Mouse (Mus musculus) midbrain, embryonic 12.5 days (tissue): Measurements from ENCODE around the gene Ntn4. TPM values are rescaled to one million over a fixed set of nuclear protein-coding genes. Genes with fewer than 3 reads are reported as not detected.

Experiments
- ATAC-seq: fragments of 200-750 bp; cut with Nextera tagmentation; 2 replicates; pipeline ENCODE4 v1.8.0; 2017; ENCODE audit warnings: low read depth, moderate TSS enrichment, moderate library complexity; ENCODE audit not compliant: low FRiP score
- H3K27ac ChIP-seq: fragments of 300-500 bp; sonication (generic); replicated peaks from 2 replicates; pipeline ENCODE4 v1.5.1; 2016; ENCODE audit warnings: mild to moderate bottlenecking
- H3K27me3 ChIP-seq: fragments of 300-500 bp; sonication (generic); 2 replicates; pipeline ENCODE4 v1.6.1; 2016; ENCODE audit warnings: mild to moderate bottlenecking
- H3K36me3 ChIP-seq: fragments of 300-500 bp; sonication (generic); 2 replicates; pipeline ENCODE4 v1.6.1; 2016
- H3K4me1 ChIP-seq: fragments of 300-500 bp; sonication (generic); 2 replicates; pipeline ENCODE4 v1.6.1; 2016
- H3K4me2 ChIP-seq: fragments of 300-500 bp; sonication (generic); replicated peaks from 2 replicates; pipeline ENCODE4 v1.6.1; 2016; ENCODE audit warnings: mild to moderate bottlenecking, moderate library complexity
- H3K4me3 ChIP-seq: fragments of 300-500 bp; sonication (generic); 2 replicates; pipeline ENCODE4 v1.5.1; 2016; ENCODE audit warnings: mild to moderate bottlenecking
- H3K9ac ChIP-seq: fragments of 300-500 bp; sonication (generic); replicated peaks from 2 replicates; pipeline ENCODE4 v1.6.1; 2016; ENCODE audit warnings: mild to moderate bottlenecking, moderate library complexity
- H3K9me3 ChIP-seq: fragments of 300-500 bp; sonication (generic); 2 replicates; pipeline ENCODE4 v1.6.1; 2016; ENCODE audit warnings: mild to moderate bottlenecking
- WGBS: fragments of 180-500 bp; shearing (Covaris S2); methylation state at CpG from one replicate; pipeline ENCODE4 v1.1.7; 2016; 5-methylcytosine and 5-hydroxymethylcytosine counted together
- polyA plus RNA-seq: library from polyadenylated mRNA; unstranded; fragments of >200 nt; fragmentation: Nextera tagmentation; extraction: Ambion mirVana; gene quantifications from 2 replicates; pipeline ENCODE4 v1.2.1, GENCODE M21; 2016

Gene Ntn4
- polyA plus RNA-seq, 1 experiment from 2014 or later = 3.3 TPM

GRCm38 (mm10) chr10:93642897-93643296 is 2.4 kb downstream of the Ntn4 start:
- no peak for ATAC-seq
- H3K4me1 ChIP-seq = peaks cover 32% of the 10 kb centered on the region
- no peak overlapping the region for H3K27ac ChIP-seq
- H3K4me3 ChIP-seq = peak overlapping the region; percentile 28; the same call in 1 of the 2 replicates
- peaks cover 14% of the 10 kb centered on the region for H3K27me3 ChIP-seq
- H3K9me3 ChIP-seq = no peaks in the 10 kb centered on the region
- peaks cover 30% of the 10 kb centered on the region for H3K36me3 ChIP-seq
- H3K4me2 ChIP-seq = peak overlapping the region; percentile 95
- peak overlapping the region; percentile 98; the same call in 1 of the 2 replicates for H3K9ac ChIP-seq
- 39% methylated on average over 8 of the region's 8 CpGs for WGBS

- H3K4me2 ChIP-seq = no peak overlapping the region
- H3K27me3 ChIP-seq = peaks cover 8% of the 10 kb centered on the region
- H3K9ac ChIP-seq = no peak overlapping the region
- 83% methylated on average over 12 of the region's 12 CpGs for WGBS
- no peak for ATAC-seq
- no peak overlapping the region for H3K4me3 ChIP-seq
- H3K9me3 ChIP-seq = no peaks in the 10 kb centered on the region
- peaks cover 35% of the 10 kb centered on the region for H3K36me3 ChIP-seq
- H3K4me1 ChIP-seq = peaks cover 29% of the 10 kb centered on the region
- H3K27ac ChIP-seq = no peak overlapping the region
Measured at GRCm38 (mm10) chr10:93644451-93644941, 4.0 kb downstream of the Ntn4 start.

GRCm38 (mm10) chr10:93647655-93648561 is 7.4 kb downstream of the Ntn4 start:
- no peak overlapping the region for H3K4me2 ChIP-seq
- H3K9me3 ChIP-seq = no peaks in the 10 kb centered on the region
- no peak overlapping the region for H3K9ac ChIP-seq
- peaks cover 7% of the 10 kb centered on the region for H3K4me1 ChIP-seq
- H3K36me3 ChIP-seq = peaks cover 51% of the 10 kb centered on the region
- H3K27ac ChIP-seq = no peak overlapping the region
- 95% methylated on average over 10 of the region's 10 CpGs for WGBS
- no peak overlapping the region for H3K4me3 ChIP-seq
- H3K27me3 ChIP-seq = no peaks in the 10 kb centered on the region
- ATAC-seq = no peak

- no peak overlapping the region for H3K9ac ChIP-seq
- H3K9me3 ChIP-seq = no peaks in the 10 kb centered on the region
- WGBS = 87% methylated on average over 8 of the region's 8 CpGs
- H3K4me3 ChIP-seq = no peak overlapping the region
- H3K36me3 ChIP-seq = peaks cover 51% of the 10 kb centered on the region
- no peak for ATAC-seq
- no peaks in the 10 kb centered on the region for H3K27me3 ChIP-seq
- no peaks in the 10 kb centered on the region for H3K4me1 ChIP-seq
- H3K27ac ChIP-seq = no peak overlapping the region
- no peak overlapping the region for H3K4me2 ChIP-seq
Measured at GRCm38 (mm10) chr10:93648598-93649102, 8.2 kb downstream of the Ntn4 start.

GRCm38 (mm10) chr10:93649127-93649526 is 8.6 kb downstream of the Ntn4 start:
- Histone ChIP-seq H3K9ac (no peak overlapping the region), H3K4me1 (no peaks in the 10 kb centered on the region), H3K4me2 (no peak overlapping the region), H3K9me3 (no peaks in the 10 kb centered on the region), H3K36me3 (peaks cover 52% of the 10 kb centered on the region), H3K27me3 (no peaks in the 10 kb centered on the region), H3K4me3 (no peak overlapping the region), H3K27ac (no peak overlapping the region)
- WGBS = 81% methylated on average over 5 of the region's 5 CpGs
- no peak for ATAC-seq

DNA sequence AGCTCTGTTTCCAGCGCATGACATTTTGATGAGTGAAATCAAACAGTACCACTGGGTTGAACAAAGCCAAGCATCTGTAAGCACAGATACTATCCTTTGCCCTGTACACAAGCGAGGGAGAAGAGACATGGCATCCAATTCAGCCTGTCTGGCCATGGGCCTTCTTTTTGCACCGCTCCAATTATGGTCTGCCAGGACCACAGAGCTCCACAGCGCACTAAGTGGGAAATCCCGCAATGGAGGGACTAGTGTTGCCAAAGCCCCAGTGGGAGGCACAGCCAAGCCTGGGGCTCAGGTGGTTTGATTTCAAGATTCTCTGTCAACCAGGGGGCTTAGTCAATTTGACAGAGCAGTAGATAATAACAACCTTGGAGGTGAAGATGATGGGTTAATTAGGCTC is 9.1 kb downstream of the Ntn4 start:
- Histone ChIP-seq H3K36me3 (peaks cover 50% of the 10 kb centered on the region), H3K4me3 (no peak overlapping the region), H3K4me1 (no peaks in the 10 kb centered on the region), H3K27ac (no peak overlapping the region), H3K27me3 (no peaks in the 10 kb centered on the region), H3K4me2 (no peak overlapping the region), H3K9ac (no peak overlapping the region), H3K9me3 (no peaks in the 10 kb centered on the region)
- WGBS = 79% methylated on average over 5 of the region's 5 CpGs
- ATAC-seq = no peak

GRCm38 (mm10) chr10:93653322-93653721 is 12.8 kb downstream of the Ntn4 start:
- H3K9me3 ChIP-seq = no peaks in the 10 kb centered on the region
- H3K4me3 ChIP-seq = no peak overlapping the region
- H3K36me3 ChIP-seq = peaks cover 40% of the 10 kb centered on the region
- H3K4me1 ChIP-seq = no peaks in the 10 kb centered on the region
- H3K4me2 ChIP-seq = no peak overlapping the region
- no peaks in the 10 kb centered on the region for H3K27me3 ChIP-seq
- 81% methylated on average over 2 of the region's 2 CpGs for WGBS
- no peak overlapping the region for H3K27ac ChIP-seq
- ATAC-seq = no peak
- no peak overlapping the region for H3K9ac ChIP-seq

DNA sequence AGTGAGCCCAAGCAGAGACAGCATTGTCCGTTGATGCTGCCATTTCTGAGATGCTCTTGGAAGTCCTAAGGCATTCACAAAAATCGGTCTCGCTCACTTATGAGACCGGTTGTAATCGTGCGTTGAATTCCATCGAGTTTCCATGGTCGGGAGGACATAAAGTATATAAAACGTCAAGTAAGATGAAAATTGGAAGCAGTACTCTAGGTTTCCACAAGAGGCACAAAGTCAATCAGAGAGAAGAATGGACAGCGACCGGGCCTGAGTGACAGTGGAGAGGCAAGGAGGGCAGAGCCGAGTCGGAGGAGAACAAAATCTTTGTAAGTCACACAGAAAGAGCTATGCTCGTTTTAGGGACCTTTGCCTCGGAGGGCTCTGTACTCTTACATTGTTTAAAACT is 14.9 kb downstream of the Ntn4 start:
- Histone ChIP-seq H3K4me3 (no peak overlapping the region), H3K9ac (no peak overlapping the region), H3K9me3 (no peaks in the 10 kb centered on the region), H3K27me3 (no peaks in the 10 kb centered on the region), H3K4me1 (no peaks in the 10 kb centered on the region), H3K27ac (no peak overlapping the region), H3K36me3 (peaks cover 28% of the 10 kb centered on the region), H3K4me2 (no peak overlapping the region)
- WGBS = 80% methylated on average over 15 of the region's 15 CpGs
- ATAC-seq = no peak

GRCm38 (mm10) chr10:93659792-93660191 is 19.3 kb downstream of the Ntn4 start:
- no peak for ATAC-seq
- Histone ChIP-seq H3K4me3 (no peak overlapping the region), H3K36me3 (peaks cover 15% of the 10 kb centered on the region), H3K9me3 (no peaks in the 10 kb centered on the region), H3K9ac (no peak overlapping the region), H3K4me2 (no peak overlapping the region), H3K4me1 (no peaks in the 10 kb centered on the region), H3K27me3 (no peaks in the 10 kb centered on the region), H3K27ac (no peak overlapping the region)
- 94% methylated on average over 1 of the region's 1 CpGs for WGBS

DNA sequence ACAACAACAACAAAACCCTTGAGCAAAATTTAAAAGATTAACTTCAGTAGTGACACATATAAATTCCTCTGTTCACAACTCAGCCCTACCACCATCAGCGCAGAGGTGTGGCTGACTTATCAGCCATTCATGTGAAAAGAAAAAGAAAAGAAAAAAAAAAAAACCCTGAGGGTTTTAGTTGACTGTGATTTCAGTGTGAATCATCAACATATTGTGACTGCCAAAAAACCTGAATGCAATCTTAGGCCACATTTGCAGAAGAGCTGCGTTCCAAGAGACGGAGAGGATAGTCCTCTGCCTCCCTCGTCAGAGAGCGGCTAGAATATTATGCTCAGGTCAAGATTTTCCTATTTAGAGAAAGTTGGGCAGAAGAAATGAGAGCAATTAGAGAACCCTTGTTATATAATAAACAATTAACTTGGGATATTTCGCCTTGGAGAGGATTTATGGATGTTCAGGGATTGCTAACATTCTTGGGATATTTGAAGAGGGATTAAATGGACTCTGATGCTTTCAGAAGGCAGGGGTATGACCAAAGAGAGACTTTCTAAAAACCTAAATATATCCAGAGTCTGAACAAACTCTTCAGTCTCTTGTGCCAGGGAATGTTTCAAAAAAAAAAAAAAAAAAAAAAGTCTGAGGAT is 21.0 kb downstream of the Ntn4 start:
- WGBS = 89% methylated on average over 6 of the region's 6 CpGs
- no peak for ATAC-seq
- Histone ChIP-seq H3K36me3 (0 out of 2 replicates have a peak, but pooled peaks cover 5% of the 10 kb centered on the region), H3K4me1 (no peaks in the 10 kb centered on the region), H3K4me2 (no peak overlapping the region), H3K27me3 (no peaks in the 10 kb centered on the region), H3K27ac (no peak overlapping the region), H3K4me3 (no peak overlapping the region), H3K9me3 (no peaks in the 10 kb centered on the region), H3K9ac (no peak overlapping the region)

DNA sequence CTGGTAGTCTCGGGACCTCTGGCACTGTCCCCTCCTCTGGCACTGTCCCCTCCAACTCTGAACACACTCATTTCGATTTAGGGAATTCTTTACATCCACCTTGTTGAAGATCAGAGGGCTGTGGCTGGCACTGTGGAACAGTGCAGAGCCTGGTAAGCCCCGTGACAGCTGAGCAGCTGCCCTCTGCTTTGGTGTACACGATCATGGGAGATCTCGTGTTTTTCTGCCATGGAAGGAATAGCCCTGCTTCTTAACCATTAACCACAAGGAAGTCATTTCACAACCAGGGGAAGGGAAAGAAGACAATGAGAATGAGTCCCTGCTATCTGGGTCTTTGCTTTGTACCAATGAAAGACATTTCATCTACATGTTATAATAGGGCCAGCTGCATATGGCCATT is 21.5 kb downstream of the Ntn4 start:
- Histone ChIP-seq H3K9ac (no peak overlapping the region), H3K4me2 (no peak overlapping the region), H3K27me3 (no peaks in the 10 kb centered on the region), H3K9me3 (no peaks in the 10 kb centered on the region), H3K4me1 (no peaks in the 10 kb centered on the region), H3K27ac (no peak overlapping the region), H3K36me3 (0 out of 2 replicates have a peak, but pooled peaks cover 5% of the 10 kb centered on the region), H3K4me3 (no peak overlapping the region)
- ATAC-seq = no peak
- WGBS = 82% methylated on average over 5 of the region's 5 CpGs

DNA sequence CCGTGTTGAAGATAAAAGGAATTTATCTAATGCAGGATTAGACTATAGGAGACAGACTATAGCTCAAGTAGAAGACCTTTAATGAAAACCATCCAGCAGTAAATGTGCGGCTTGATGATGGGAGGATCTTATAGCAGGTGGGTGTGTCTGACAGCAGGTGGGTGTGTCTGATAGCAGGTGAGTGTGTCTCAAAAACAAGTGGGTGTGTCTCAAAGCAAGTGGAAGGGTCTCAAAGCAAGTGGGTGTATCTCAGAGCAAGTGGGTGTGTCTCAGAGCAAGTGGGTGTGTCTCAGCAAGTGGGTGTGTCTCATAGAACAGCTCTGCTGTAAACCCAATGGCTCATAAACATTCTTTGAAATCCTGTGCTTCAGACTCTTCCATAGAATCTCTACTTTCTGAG is 25.7 kb downstream of the Ntn4 start:
- 77% methylated on average over 2 of the region's 2 CpGs for WGBS
- Histone ChIP-seq H3K4me3 (no peak overlapping the region), H3K27ac (no peak overlapping the region), H3K4me1 (no peaks in the 10 kb centered on the region), H3K27me3 (no peaks in the 10 kb centered on the region), H3K36me3 (no peaks in the 10 kb centered on the region), H3K4me2 (no peak overlapping the region), H3K9ac (no peak overlapping the region), H3K9me3 (no peaks in the 10 kb centered on the region)
- no peak for ATAC-seq
